7 mouse cellular contexts compared by ENCODE assay signal in genomic region chr1:62696983-62697341, GRCm38 (mm10). TPM values are rescaled to one million over a fixed set of nuclear protein-coding genes. Genes with fewer than 3 reads are reported as not detected.
A peak's percentile ranks its signal among the peaks of the same experiment; 100 is the strongest.
DNase-seq lines count a peak whose midpoint lies in the region; ATAC-seq and TF ChIP-seq lines count a peak whose summit lies in the region.

No protein-coding gene starts in this region.

- no peak overlapping the region for H3K27ac ChIP-seq in forebrain, embryonic 14.5 days (ENCODE audit: low read depth, low read length)

- no peak overlapping the region for H3K9ac ChIP-seq in forebrain, embryonic 14.5 days (ENCODE audit: low read length)

- no peaks in the 10 kb centered on the region for H3K9me3 ChIP-seq in E14TG2a.4 (ENCODE audit: low read length)
- no peaks in the 10 kb centered on the region for H3K9me3 ChIP-seq in forebrain, embryonic 14.5 days (replicated peaks; ENCODE audit: control insufficient read depth, low read length)

- peaks cover 4% of the 10 kb centered on the region for H3K4me1 ChIP-seq in E14TG2a.4 (replicated peaks; ENCODE audit: low read depth, low read length)
- no peaks in the 10 kb centered on the region; the same call in none of the 2 replicates for H3K4me1 ChIP-seq in forebrain, embryonic 14.5 days (ENCODE audit: control insufficient read depth, insufficient read depth, low read length)

- no peak overlapping the region for H3K4me2 ChIP-seq in forebrain, embryonic 14.5 days (ENCODE audit: low read length)

- peaks cover 11% of the 10 kb centered on the region for H3K27me3 ChIP-seq in E14TG2a.4 (ENCODE audit: insufficient read depth, low read length)
- H3K27me3 ChIP-seq in forebrain, embryonic 14.5 days (replicated peaks; ENCODE audit: control insufficient read depth, insufficient read depth, low read length): no peaks in the 10 kb centered on the region; the same call in 1 of the 2 replicates

- H3K36me3 ChIP-seq in E14TG2a.4 (ENCODE audit: insufficient read depth, low read length): no peaks in the 10 kb centered on the region
- H3K36me3 ChIP-seq in forebrain, embryonic 14.5 days (ENCODE audit: control insufficient read depth, insufficient read depth, low read length): no peaks in the 10 kb centered on the region

- no peak overlapping the region for H3K4me3 ChIP-seq in E14TG2a.4 (replicated peaks; ENCODE audit: low read length)
- H3K4me3 ChIP-seq in forebrain, embryonic 14.5 days (ENCODE audit: low read depth, low read length): no peak overlapping the region

- peak; percentile 77 for ATAC-seq in forebrain, embryonic 14.5 days
- ATAC-seq in megakaryocyte progenitor cell, adult 5-6 weeks (replicated peaks; ENCODE audit: poor library complexity): peak; percentile 72

- DNase-seq in 416B (ENCODE audit: low read depth): peak; percentile 3
- DNase-seq in forebrain, embryonic 14.5 days (ENCODE audit: low spot score): peak; percentile 91
- DNase-seq in kidney, adult 9 months: peak; percentile 60
- DNase-seq in T-cell, adult 2 months (ENCODE audit: low spot score): no peak
- no peak for DNase-seq in thymus, postnatal 25 days

- peak; percentile 40 for TF ChIP-seq CTCF in E14TG2a.4 (conservative IDR thresholded peaks at IDR 0.05; ENCODE audit: low read length)

- WGBS in forebrain, embryonic 14.5 days: 16% methylated on average over 9 of the region's 9 CpGs

RNA-seq across cellular contexts. Expression of gene Nrp2, which starts 6.1 kb away (rescaled TPM):
- 16.3 and 23.8 TPM in 2 replicates for polyA plus RNA-seq in forebrain, embryonic 14.5 days (2014; fragmentation: Nextera tagmentation; extraction: Ambion mirVana)
- 1.5 and 2.3 TPM in 2 replicates for total RNA-seq in megakaryocyte progenitor cell, adult 5-6 weeks (2015)
- 2.0 and 2.9 TPM in 2 replicates for total RNA-seq in megakaryocyte progenitor cell, adult 5-6 weeks (2017)

Comparison
In these comparisons a context has a peak if more than half of its experiments do, and no peak if none do; other contexts are left out.
1. DNase-seq: peak in 416B (single experiment), forebrain, embryonic 14.5 days (single experiment) and kidney, adult 9 months (single experiment); none in T-cell, adult 2 months (single experiment) and thymus, postnatal 25 days (single experiment).